Mouse (Mus musculus) heart, adult 18-20 months (tissue): ENCODE measurements at regions not wholly inside any gene's neighbourhood (a gene's known extent, or its start where the extent isn't known, plus 50 kb on each side); places are given as distances from the start of the nearest gene placed in this dataset.

ENCODE experiments used
- DNase-seq, 2 experiments: peaks; one replicate each; pipeline ENCODE4 v3.0.0; 2021 to 2022; ENCODE audit warnings: mixed read lengths in 1 of 2

DNA sequence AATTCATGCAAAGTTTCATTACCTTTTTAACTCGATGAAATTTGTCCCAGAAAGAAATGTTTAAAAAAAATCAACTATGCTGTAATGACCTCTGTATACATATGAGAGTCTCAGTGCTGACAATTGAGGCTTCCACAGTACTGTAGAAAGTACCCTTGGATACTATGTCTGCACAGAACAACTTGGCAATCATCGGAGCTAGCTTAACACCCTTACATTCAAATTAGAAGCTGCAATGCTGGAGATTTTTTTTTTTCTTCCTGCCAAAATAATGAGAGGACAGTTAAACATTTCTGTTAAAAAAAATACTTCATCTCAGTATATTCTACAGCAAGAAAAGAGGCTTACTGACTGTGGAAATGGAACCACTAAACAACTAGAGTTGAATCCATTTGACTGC is 452.1 kb upstream of the Cntn6 start:
- DNase-seq: no peak

DNA sequence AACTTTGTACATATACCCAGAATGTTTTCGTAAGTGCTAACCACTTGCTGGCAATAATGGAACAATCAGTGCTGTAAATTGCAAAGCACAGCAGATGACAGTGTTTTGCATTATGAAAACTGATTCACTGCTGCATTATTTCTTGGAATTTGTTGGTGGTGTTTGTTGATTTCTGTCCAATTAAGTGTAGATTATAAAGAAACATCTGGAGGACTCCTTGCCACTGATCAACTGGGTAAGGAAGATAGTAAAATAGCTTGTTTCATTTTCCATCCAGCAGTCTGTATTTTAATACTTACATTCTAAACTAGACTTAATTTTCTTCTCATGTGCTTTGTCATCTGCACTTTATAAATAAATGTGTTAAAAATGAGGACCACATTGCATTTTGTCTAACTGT is 436.6 kb upstream of the Cntn6 start:
- no peak for DNase-seq

DNA sequence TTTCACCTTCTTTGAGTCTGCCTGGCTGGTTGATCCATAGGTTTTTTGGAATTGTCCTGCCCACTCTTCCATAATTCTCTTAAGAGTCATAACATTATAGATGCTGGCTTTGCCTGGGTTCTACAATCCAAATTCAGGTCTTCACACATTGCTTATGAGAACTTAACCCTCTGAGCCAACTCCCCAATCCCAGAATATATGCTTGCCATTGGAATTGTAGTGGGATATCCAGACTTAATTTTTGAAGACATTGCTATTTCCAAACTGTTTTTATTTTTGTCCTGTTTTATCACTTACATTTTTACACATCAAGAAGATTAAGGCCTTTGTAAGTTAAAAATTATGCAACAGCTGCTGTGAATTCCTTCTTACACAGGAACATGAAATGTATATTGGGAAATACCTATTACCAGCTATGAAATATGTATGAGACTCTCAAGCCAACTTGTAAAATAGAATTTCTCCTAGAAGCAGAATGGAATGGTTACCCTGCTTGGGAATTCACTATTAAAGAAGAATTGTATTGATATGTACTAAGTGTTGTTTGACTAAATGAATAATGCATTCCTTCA is 430.8 kb upstream of the Cntn6 start:
- no peak for DNase-seq

DNA sequence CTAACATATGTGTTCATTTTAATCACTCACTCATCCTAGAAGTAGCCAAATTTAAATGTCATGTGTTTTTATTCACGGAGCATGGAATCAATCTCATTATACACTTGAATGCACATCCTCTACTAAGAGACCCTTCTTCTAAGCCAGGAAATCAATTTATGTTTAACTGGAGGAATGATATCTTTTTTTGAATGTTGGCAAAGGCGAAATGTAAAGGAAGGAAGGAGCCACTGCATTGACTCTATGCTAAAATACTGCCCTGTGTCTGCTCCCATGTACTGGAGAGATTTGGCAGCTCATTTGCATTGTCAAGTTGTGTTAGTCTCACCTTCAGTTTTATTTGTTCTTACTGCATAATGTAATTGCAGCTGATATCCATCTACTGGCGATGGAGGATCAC is 412.0 kb upstream of the Cntn6 start:
- DNase-seq: no peak

DNA sequence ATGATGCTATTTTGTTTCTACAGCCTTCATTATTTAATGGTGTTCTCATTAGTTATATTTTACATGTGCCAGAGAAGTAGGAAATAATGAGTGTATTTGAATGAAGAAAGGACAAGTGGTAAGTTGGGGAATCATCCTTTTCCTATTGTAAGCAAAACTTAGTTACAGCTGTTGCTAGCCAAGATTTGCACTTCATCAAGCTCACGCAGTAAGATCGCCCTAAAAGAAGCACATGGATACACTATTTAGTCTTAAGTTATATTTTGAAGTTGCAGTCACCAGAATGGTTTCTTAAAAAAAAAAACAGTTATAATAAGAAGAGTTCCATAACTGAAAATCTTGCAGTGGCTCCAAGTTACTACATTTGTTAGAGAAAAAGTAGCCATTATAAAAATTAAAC is 410.3 kb upstream of the Cntn6 start:
- no peak for DNase-seq

DNA sequence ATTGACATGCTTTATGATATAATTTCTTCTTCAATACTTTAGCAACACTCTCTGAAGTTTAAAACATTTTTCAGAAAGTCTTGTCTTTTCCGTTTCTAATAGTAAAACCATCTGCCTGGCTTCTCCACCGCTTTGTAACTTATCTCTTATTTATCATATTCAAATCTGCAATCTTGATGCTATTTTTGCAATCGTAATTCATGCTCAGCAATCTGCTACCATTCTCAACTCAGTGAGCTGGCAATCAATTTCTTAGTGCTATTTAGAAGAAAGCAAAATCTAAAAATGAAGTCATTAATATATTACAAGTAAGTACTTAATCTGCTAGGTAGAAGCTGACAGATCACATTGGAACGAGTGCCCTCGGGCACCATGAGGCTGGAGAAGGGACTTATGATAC is 384.2 kb upstream of the Cntn6 start:
- no peak for DNase-seq
